Mouse (Mus musculus) bone marrow, adult 2 months (tissue): ENCODE results near the gene Gm12355.

Experiments
- CTCF ChIP-seq: fragments of 200-500 bp; IDR thresholded peaks from 2 replicates; pipeline ENCODE4 v1.5.1; 2011; ENCODE audit warnings: low read length, control low read depth; ENCODE audit not compliant: control insufficient read depth, insufficient read depth
- POLR2A ChIP-seq: fragments of 200-500 bp; IDR thresholded peaks from 2 replicates; pipeline ENCODE4 v1.6.1; 2011; ENCODE audit warnings: low read depth, mild to moderate bottlenecking, control low read depth, low read length, borderline replicate concordance; ENCODE audit not compliant: control insufficient read depth

GRCm38 (mm10) chr11:98581286-98582029, 44.0 kb downstream of the Gm12355 start:
- no peak for TF ChIP-seq CTCF
- TF ChIP-seq POLR2A, result no peak
